Mouse (Mus musculus): ENCODE data around the gene 6430548M08Rik. TPM values are rescaled to one million over a fixed set of nuclear protein-coding genes. Genes with fewer than 3 reads are reported as not detected.
A peak's percentile ranks its signal among the peaks of the same experiment; 100 is the strongest.

Gene 6430548M08Rik
- total and polyA plus RNA-seq, 3 experiments, result 0.05 to 4.4 TPM; not detected in 1

GRCm38 (mm10) chr8:120072827-120073226 is 41.1 kb upstream of the 6430548M08Rik start:
- no peak for ATAC-seq (ENCODE audit: extremely low read depth, insufficient number of reproducible peaks, low FRiP score, poor library complexity, severe bottlenecking)
- Histone ChIP-seq H3K4me3 (ENCODE audit: low read depth, low read length) (no peak overlapping the region), H3K9me3 (replicated peaks) (no peaks in the 10 kb centered on the region), H3K4me1 (ENCODE audit: insufficient read depth, low read depth, low read length) (peaks cover 17% of the 10 kb centered on the region), H3K27me3 (ENCODE audit: insufficient read depth, low read length) (peaks cover 64% of the 10 kb centered on the region), H3K36me3 (replicated peaks) (no peaks in the 10 kb centered on the region)
- TF ChIP-seq GATA1 (IDR thresholded peaks at IDR 0.05; ENCODE audit: borderline replicate concordance, low read length) (no peak), TAL1 (conservative IDR thresholded peaks at IDR 0.05; ENCODE audit: low read depth, low read length) (no peak), GATA2 (IDR thresholded peaks at IDR 0.05; ENCODE audit: borderline replicate concordance, low read depth, low read length) (no peak), CTCF (IDR thresholded peaks at IDR 0.05; ENCODE audit: low read depth, low read length) (no peak), POLR2AphosphoS5 (IDR thresholded peaks at IDR 0.05; ENCODE audit: insufficient replicate concordance, low read depth, low read length) (no peak)
- DNase-seq (ENCODE audit: low spot score), result no peak

- peaks cover 58% of the 10 kb centered on the region for H3K27me3 ChIP-seq (ENCODE audit: insufficient read depth, low read length)
- H3K36me3 ChIP-seq (replicated peaks), result no peaks in the 10 kb centered on the region
- H3K4me1 ChIP-seq (ENCODE audit: insufficient read depth, low read depth, low read length), result peaks cover 17% of the 10 kb centered on the region
- ATAC-seq (ENCODE audit: extremely low read depth, insufficient number of reproducible peaks, low FRiP score, poor library complexity, severe bottlenecking), result no peak
- no peak for TF ChIP-seq TAL1 (conservative IDR thresholded peaks at IDR 0.05; ENCODE audit: low read depth, low read length)
- no peak for TF ChIP-seq GATA2 (IDR thresholded peaks at IDR 0.05; ENCODE audit: borderline replicate concordance, low read depth, low read length)
- H3K9me3 ChIP-seq (replicated peaks), result no peaks in the 10 kb centered on the region
- no peak for DNase-seq (ENCODE audit: low spot score)
- no peak overlapping the region for H3K4me3 ChIP-seq (ENCODE audit: low read depth, low read length)
Measured at GRCm38 (mm10) chr8:120074516-120074915, 39.4 kb upstream of the 6430548M08Rik start.

GRCm38 (mm10) chr8:120075347-120075746 is 38.6 kb upstream of the 6430548M08Rik start:
- Histone ChIP-seq H3K4me1 (ENCODE audit: insufficient read depth, low read depth, low read length) (peaks cover 17% of the 10 kb centered on the region), H3K9me3 (replicated peaks) (no peaks in the 10 kb centered on the region), H3K36me3 (replicated peaks) (peaks cover 4% of the 10 kb centered on the region), H3K27me3 (ENCODE audit: insufficient read depth, low read length) (peaks cover 57% of the 10 kb centered on the region), H3K4me3 (ENCODE audit: low read depth, low read length) (no peak overlapping the region)
- ATAC-seq (ENCODE audit: extremely low read depth, insufficient number of reproducible peaks, low FRiP score, poor library complexity, severe bottlenecking) (no peak), DNase-seq (ENCODE audit: low spot score) (no peak)
- no peak for TF ChIP-seq GATA2 (IDR thresholded peaks at IDR 0.05; ENCODE audit: borderline replicate concordance, low read depth, low read length)

- no peak for TF ChIP-seq TAL1 (conservative IDR thresholded peaks at IDR 0.05; ENCODE audit: low read depth, low read length)
- peak; percentile 64 for TF ChIP-seq CTCF (IDR thresholded peaks at IDR 0.05; ENCODE audit: low read depth, low read length)
- ATAC-seq (ENCODE audit: extremely low read depth, insufficient number of reproducible peaks, low FRiP score, poor library complexity, severe bottlenecking) (peak; percentile 51; the same call in 1 of the 2 replicates), DNase-seq (ENCODE audit: low spot score) (peak; percentile 59)
- H3K4me1 ChIP-seq (ENCODE audit: insufficient read depth, low read depth, low read length), result peaks cover 6% of the 10 kb centered on the region; the same call in 1 of the 2 replicates
- H3K27me3 ChIP-seq (ENCODE audit: insufficient read depth, low read length), result peaks cover 37% of the 10 kb centered on the region
- no peaks in the 10 kb centered on the region for H3K9me3 ChIP-seq (replicated peaks)
- H3K36me3 ChIP-seq (replicated peaks), result peaks cover 30% of the 10 kb centered on the region
- H3K4me3 ChIP-seq (ENCODE audit: low read depth, low read length), result no peak overlapping the region
Measured at GRCm38 (mm10) chr8:120078080-120078479, 35.9 kb upstream of the 6430548M08Rik start.

GRCm38 (mm10) chr8:120079361-120079760 is 34.6 kb upstream of the 6430548M08Rik start:
- ATAC-seq (ENCODE audit: extremely low read depth, insufficient number of reproducible peaks, low FRiP score, poor library complexity, severe bottlenecking) (no peak), DNase-seq (ENCODE audit: low spot score) (no peak)
- Histone ChIP-seq H3K9me3 (replicated peaks) (no peaks in the 10 kb centered on the region), H3K27me3 (ENCODE audit: insufficient read depth, low read length) (peaks cover 24% of the 10 kb centered on the region), H3K4me3 (ENCODE audit: low read depth, low read length) (no peak overlapping the region), H3K4me1 (ENCODE audit: insufficient read depth, low read depth, low read length) (peaks cover 6% of the 10 kb centered on the region; the same call in 1 of the 2 replicates), H3K36me3 (replicated peaks) (peaks cover 39% of the 10 kb centered on the region)
- TF ChIP-seq GATA2 (IDR thresholded peaks at IDR 0.05; ENCODE audit: borderline replicate concordance, low read depth, low read length), result no peak
- no peak for TF ChIP-seq CTCF (IDR thresholded peaks at IDR 0.05; ENCODE audit: low read depth, low read length)
- no peak for TF ChIP-seq TAL1 (conservative IDR thresholded peaks at IDR 0.05; ENCODE audit: low read depth, low read length)
- no peak for TF ChIP-seq POLR2AphosphoS5 (IDR thresholded peaks at IDR 0.05; ENCODE audit: insufficient replicate concordance, low read depth, low read length)
- TF ChIP-seq GATA1 (IDR thresholded peaks at IDR 0.05; ENCODE audit: borderline replicate concordance, low read length), result no peak

- H3K4me1 ChIP-seq (ENCODE audit: insufficient read depth, low read depth, low read length), result no peaks in the 10 kb centered on the region
- no peak for DNase-seq (ENCODE audit: low spot score)
- peaks cover 77% of the 10 kb centered on the region for H3K36me3 ChIP-seq (replicated peaks)
- H3K4me3 ChIP-seq (ENCODE audit: low read depth, low read length), result no peak overlapping the region
- TF ChIP-seq GATA1 (IDR thresholded peaks at IDR 0.05; ENCODE audit: borderline replicate concordance, low read length), result no peak
- no peak for TF ChIP-seq TAL1 (conservative IDR thresholded peaks at IDR 0.05; ENCODE audit: low read depth, low read length)
- no peak for TF ChIP-seq GATA2 (IDR thresholded peaks at IDR 0.05; ENCODE audit: borderline replicate concordance, low read depth, low read length)
- TF ChIP-seq POLR2AphosphoS5 (IDR thresholded peaks at IDR 0.05; ENCODE audit: insufficient replicate concordance, low read depth, low read length), result no peak
- TF ChIP-seq CTCF (IDR thresholded peaks at IDR 0.05; ENCODE audit: low read depth, low read length), result no peak
- ATAC-seq (ENCODE audit: extremely low read depth, insufficient number of reproducible peaks, low FRiP score, poor library complexity, severe bottlenecking), result no peak
- H3K9me3 ChIP-seq (replicated peaks), result no peaks in the 10 kb centered on the region
- peaks cover 2% of the 10 kb centered on the region; the same call in 1 of the 2 replicates for H3K27me3 ChIP-seq (ENCODE audit: insufficient read depth, low read length)
Measured at GRCm38 (mm10) chr8:120083261-120083660, 30.7 kb upstream of the 6430548M08Rik start.

- ATAC-seq (ENCODE audit: extremely low read depth, insufficient number of reproducible peaks, low FRiP score, poor library complexity, severe bottlenecking) (no peak), DNase-seq (ENCODE audit: low spot score) (no peak)
- TF ChIP-seq GATA1 (IDR thresholded peaks at IDR 0.05; ENCODE audit: borderline replicate concordance, low read length) (no peak), POLR2AphosphoS5 (IDR thresholded peaks at IDR 0.05; ENCODE audit: insufficient replicate concordance, low read depth, low read length) (no peak), GATA2 (IDR thresholded peaks at IDR 0.05; ENCODE audit: borderline replicate concordance, low read depth, low read length) (no peak), CTCF (IDR thresholded peaks at IDR 0.05; ENCODE audit: low read depth, low read length) (no peak), TAL1 (conservative IDR thresholded peaks at IDR 0.05; ENCODE audit: low read depth, low read length) (no peak)
- H3K4me1 ChIP-seq (ENCODE audit: insufficient read depth, low read depth, low read length), result no peaks in the 10 kb centered on the region
- no peaks in the 10 kb centered on the region for H3K9me3 ChIP-seq (replicated peaks)
- H3K36me3 ChIP-seq (replicated peaks), result peaks cover 86% of the 10 kb centered on the region
- no peak overlapping the region for H3K4me3 ChIP-seq (ENCODE audit: low read depth, low read length)
- H3K27me3 ChIP-seq (ENCODE audit: insufficient read depth, low read length), result no peaks in the 10 kb centered on the region
Measured at GRCm38 (mm10) chr8:120084783-120085182, 29.2 kb upstream of the 6430548M08Rik start.
